Mouse (Mus musculus): ENCODE results near the gene Zfp949. TPM values are rescaled to one million over a fixed set of nuclear protein-coding genes. Genes with fewer than 3 reads are reported as not detected.
A peak's percentile ranks its signal among the peaks of the same experiment; 100 is the strongest.
"Not testable (repeated sequence)": the region's sequence is repeated elsewhere in the genome, so short reads cannot be mapped to it uniquely, and the experiment has no call there.

The Zfp949 gene
- polyA plus RNA-seq, 1 experiment = 0.62 TPM

DNA sequence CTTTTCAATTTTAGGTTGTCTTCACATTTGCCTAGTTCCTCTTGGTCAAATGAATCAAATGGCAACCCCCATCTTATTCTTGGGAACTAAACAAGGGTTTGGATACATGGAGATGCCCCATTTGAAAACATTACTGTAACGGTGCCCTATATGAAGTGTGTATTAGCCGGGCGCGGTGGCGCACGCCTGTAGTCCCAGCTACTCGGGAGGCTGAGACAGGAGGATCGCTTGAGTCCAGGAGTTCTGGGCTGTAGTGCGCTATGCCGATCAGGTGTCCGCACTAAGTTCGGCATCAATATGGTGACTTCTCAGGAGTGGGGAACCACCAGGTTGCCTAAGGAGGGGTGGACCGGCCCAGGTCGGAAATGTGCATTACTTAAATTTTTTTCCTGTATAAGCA lies 5.3 kb downstream of the Zfp949 start:
- H3K27me3 ChIP-seq (ENCODE audit: control insufficient read depth) = no peaks in the 10 kb centered on the region
- no peak overlapping the region for H3K4me3 ChIP-seq (replicated peaks)
- peaks cover 54% of the 10 kb centered on the region for H3K36me3 ChIP-seq (ENCODE audit: control insufficient read depth)
- TF ChIP-seq TAL1 (IDR thresholded peaks at IDR 0.05; ENCODE audit: low read length) = no peak
- no peak for TF ChIP-seq GATA1 (IDR thresholded peaks at IDR 0.05; ENCODE audit: low read length)
- peaks cover 28% of the 10 kb centered on the region for H3K4me1 ChIP-seq (ENCODE audit: control insufficient read depth)
- H3K9me3 ChIP-seq (ENCODE audit: control insufficient read depth, low read length) = no peaks in the 10 kb centered on the region

DNA sequence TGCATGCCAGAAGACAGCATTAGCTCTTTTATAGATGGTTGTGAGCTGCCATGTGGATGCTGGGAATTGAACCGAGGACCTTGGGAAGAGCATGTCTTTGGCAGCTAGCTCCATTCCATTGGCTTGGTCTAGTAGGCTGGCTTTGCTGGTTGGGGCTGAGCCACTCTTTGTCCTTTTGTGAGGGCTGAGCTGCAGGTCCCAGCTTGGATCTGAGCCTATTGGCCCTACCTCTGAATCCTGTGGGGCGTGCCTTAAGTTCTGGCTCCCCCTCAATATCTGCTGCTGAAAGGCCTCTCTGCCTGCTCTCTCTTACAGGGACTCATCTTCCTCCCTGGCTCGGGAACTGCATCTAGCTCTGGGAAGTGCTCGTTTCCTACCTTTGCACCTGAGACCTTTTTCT lies 10.3 kb downstream of the Zfp949 start:
- no peaks in the 10 kb centered on the region for H3K4me1 ChIP-seq (ENCODE audit: control insufficient read depth)
- H3K36me3 ChIP-seq (ENCODE audit: control insufficient read depth) = peaks cover 62% of the 10 kb centered on the region
- TF ChIP-seq GATA1 (IDR thresholded peaks at IDR 0.05; ENCODE audit: low read length) (no peak), TAL1 (IDR thresholded peaks at IDR 0.05; ENCODE audit: low read length) (no peak)
- no peaks in the 10 kb centered on the region for H3K27me3 ChIP-seq (ENCODE audit: control insufficient read depth)
- no peaks in the 10 kb centered on the region for H3K9me3 ChIP-seq (ENCODE audit: control insufficient read depth, low read length)
- no peak overlapping the region for H3K4me3 ChIP-seq (replicated peaks)

DNA sequence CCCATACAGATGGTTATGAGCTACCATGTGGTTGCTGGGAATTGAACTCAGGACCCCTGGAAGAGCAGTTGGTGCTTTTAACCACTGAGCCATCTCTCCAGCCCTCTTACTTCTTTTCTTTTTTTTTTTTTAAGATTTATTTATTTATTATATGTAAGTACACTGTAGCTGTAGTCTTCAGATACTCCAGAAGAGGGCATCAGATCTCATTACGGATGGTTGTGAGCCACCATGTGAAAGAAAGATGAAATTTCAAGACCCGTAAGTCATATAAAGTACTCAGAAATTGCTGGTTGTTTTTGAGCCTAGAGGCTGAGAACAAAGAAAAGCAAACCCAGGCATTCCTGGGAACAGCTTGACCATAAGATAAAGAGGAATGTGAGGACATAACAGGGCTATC lies 13.7 kb downstream of the Zfp949 start:
- H3K36me3 ChIP-seq (ENCODE audit: control insufficient read depth) = peaks cover 48% of the 10 kb centered on the region
- H3K4me1 ChIP-seq (ENCODE audit: control insufficient read depth); H3K9me3 ChIP-seq (ENCODE audit: control insufficient read depth, low read length); H3K27me3 ChIP-seq (ENCODE audit: control insufficient read depth); H3K4me3 ChIP-seq (replicated peaks): not testable (repeated sequence)

DNA sequence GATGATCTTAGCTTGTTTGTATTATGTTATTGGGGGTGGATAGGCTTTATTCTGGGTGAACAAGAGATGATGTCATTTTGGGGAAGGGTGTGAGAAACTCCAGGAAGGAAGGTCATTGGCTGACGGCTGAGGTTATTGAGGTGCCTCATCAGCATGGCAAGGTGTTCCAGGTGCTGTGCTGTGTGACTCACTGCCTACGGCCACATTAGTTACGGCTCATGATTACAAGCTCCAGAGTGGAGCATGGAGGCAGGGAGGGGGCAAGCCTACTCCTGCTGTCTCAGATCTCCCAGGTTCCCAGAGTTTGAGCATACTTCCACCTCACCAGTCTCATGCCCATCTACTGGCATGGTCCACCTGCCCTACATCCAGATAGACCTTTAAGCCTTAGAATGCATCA lies 22.7 kb downstream of the Zfp949 start:
- not testable (repeated sequence) for H3K4me1 ChIP-seq (ENCODE audit: control insufficient read depth); H3K27me3 ChIP-seq (ENCODE audit: control insufficient read depth); H3K4me3 ChIP-seq (replicated peaks)
- Histone ChIP-seq H3K36me3 (ENCODE audit: control insufficient read depth) (peaks cover 40% of the 10 kb centered on the region), H3K9me3 (ENCODE audit: control insufficient read depth, low read length) (peaks cover 29% of the 10 kb centered on the region)

DNA sequence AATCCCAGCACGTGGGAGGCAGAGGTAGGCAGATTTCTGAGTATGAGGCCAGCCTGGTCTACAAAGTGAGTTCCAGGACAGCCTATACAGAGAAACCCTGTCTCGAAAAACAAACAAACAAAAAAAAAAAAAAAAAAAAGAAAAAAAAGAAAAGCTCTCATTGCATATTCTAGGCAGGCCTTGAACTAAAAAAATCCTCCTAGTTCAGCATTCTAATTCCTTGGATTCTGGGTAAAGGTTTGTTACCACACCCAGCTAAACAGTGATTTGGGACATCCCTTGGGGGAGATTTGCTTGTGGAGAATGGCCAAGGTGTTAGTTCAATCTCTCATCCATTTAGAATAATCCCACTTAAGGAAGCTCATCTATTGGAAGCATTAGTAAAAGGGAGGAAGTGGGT lies 32.8 kb downstream of the Zfp949 start, which contains the start of gene Trim43a:
TSS of gene Trim43a (plus strand) at position 301 of the 400 bp plus-strand sequence.
- not testable (repeated sequence) for H3K4me1 ChIP-seq (ENCODE audit: control insufficient read depth)

DNA sequence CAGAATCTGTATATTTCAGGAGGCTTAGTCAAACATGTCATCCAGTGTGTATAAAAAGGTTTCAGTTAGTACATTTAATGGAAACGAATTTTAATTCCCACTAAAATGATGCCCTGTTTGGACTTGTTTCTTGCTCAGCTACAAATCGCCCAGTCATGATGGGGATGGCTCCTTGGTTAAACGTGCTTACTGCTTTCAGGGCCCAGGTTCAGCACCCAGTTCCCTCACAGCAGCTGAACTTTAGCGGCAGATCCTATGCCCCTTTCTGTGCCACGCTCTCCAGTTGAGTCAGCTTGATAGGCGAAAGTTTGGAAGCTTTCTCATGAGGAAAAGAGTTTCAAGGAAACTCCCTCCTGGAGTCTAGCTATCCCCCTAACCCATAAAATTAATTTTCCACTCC lies 45.9 kb downstream of the Zfp949 start:
- H3K4me1 ChIP-seq (ENCODE audit: control insufficient read depth); H3K27me3 ChIP-seq (ENCODE audit: control insufficient read depth); H3K9me3 ChIP-seq (ENCODE audit: control insufficient read depth, low read length); H3K36me3 ChIP-seq (ENCODE audit: control insufficient read depth); H3K4me3 ChIP-seq (replicated peaks): not testable (repeated sequence)

More for the DNA sequence above, 32.8 kb downstream of the Zfp949 start, which contains the start of gene Trim43a:
- H3K4me3 ChIP-seq (replicated peaks); H3K9me3 ChIP-seq (ENCODE audit: control insufficient read depth, low read length); H3K36me3 ChIP-seq (ENCODE audit: control insufficient read depth); H3K27me3 ChIP-seq (ENCODE audit: control insufficient read depth): not testable (repeated sequence)

DNA sequence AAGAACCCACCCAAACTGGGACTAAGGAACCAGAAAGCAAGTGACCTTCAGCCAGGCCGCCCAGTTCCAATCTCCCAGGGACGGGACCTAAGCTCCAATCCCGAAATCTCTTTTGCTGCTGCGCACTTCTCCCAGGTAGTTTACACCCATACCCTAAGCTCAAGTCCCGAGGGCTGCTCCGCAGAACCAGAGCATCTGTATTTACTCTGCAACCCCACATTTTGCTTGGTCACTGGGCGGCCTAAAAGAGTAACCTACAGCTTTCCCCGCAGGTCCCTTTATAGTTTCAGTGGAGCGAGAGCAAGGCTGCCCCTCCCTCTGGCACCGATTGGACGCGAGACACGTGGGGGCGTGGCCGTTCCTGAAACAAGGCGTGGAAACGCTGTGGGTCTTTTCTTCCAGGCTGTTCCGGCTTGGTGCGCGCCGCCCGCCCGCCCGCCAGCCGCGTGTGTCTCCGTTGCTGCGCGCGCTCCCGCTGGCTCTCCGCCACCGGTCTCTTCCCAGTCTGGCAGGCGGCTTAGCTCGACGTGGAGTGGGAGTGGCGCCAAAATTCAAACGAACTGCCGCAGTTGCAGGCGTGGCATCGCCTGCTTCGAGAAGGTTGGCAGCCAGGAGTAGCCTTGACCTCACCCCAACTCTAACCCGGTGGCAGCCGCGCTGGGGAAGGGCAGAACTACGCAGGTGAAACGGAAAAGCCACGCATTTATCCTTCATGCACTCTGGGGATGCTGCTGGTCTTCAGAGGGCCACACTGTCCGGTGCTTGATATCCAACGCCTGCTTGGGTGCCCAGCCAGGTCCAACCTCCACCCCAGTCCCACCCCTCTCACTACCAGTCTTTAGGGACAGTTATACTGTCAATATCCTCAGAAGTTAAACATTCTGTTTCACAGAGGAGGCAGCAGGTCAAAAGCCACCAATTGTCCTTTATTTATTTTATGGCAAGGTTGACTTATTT lies 51.7 kb downstream of the Zfp949 start:
- not testable (repeated sequence) for H3K4me1 ChIP-seq (ENCODE audit: control insufficient read depth); H3K36me3 ChIP-seq (ENCODE audit: control insufficient read depth); H3K27me3 ChIP-seq (ENCODE audit: control insufficient read depth); H3K9me3 ChIP-seq (ENCODE audit: control insufficient read depth, low read length)
- peak overlapping the region; percentile 32 for H3K4me3 ChIP-seq (replicated peaks)

Other genes with a start within 250 kb of the Zfp949 start
- gene Nt5e, start 220.8 kb upstream of the Zfp949 start, polyA plus RNA-seq (2012) = not detected in 2 replicates
- 0.10 and 0.13 TPM in 2 replicates for gene Snx14, start 109.1 kb upstream of the Zfp949 start, polyA plus RNA-seq (2012)
- gene Gm20537, start 91.4 kb upstream of the Zfp949 start, polyA plus RNA-seq (2012) = not detected in 2 replicates
- 3.0 and 3.8 TPM in 2 replicates for gene Syncrip, start 65.4 kb upstream of the Zfp949 start, polyA plus RNA-seq (2012)
- gene Trim43a, start 32.9 kb downstream of the Zfp949 start, polyA plus RNA-seq (2012) = not detected in 2 replicates
- gene Mthfsl, start 172.3 kb downstream of the Zfp949 start, polyA plus RNA-seq (2012) = 0.12 and 0.51 TPM in 2 replicates
- not detected in 2 replicates for gene Bcl2a1d, start 183.9 kb downstream of the Zfp949 start, polyA plus RNA-seq (2012)

All from erythroblast, embryonic 14.5 days (primary cell).